Mouse (Mus musculus): ENCODE results near the gene Uqcrq. TPM values are rescaled to one million over a fixed set of nuclear protein-coding genes. Genes with fewer than 3 reads are reported as not detected.
A peak's percentile ranks its signal among the peaks of the same experiment; 100 is the strongest.

Uqcrq gene
- polyA plus RNA-seq, 1 experiment from 2014 or later: 564 TPM

GRCm38 (mm10) chr11:53445562-53445961, 14.9 kb upstream of the Uqcrq start:
- Histone ChIP-seq H3K4me3 (ENCODE audit: low read depth, low read length) (no peak overlapping the region), H3K4me2 (replicated peaks; ENCODE audit: low read depth, low read length) (no peak overlapping the region), H3K27ac (ENCODE audit: low read depth, low read length) (no peak overlapping the region), H3K9ac (ENCODE audit: low read depth, low read length) (no peak overlapping the region), H3K36me3 (ENCODE audit: control insufficient read depth, insufficient read depth, low read length) (no peaks in the 10 kb centered on the region), H3K9me3 (ENCODE audit: control insufficient read depth, low read length) (no peaks in the 10 kb centered on the region), H3K4me1 (replicated peaks; ENCODE audit: control insufficient read depth, insufficient read depth, low read length) (no peaks in the 10 kb centered on the region), H3K27me3 (ENCODE audit: control insufficient read depth, insufficient read depth, low read length) (no peaks in the 10 kb centered on the region)
- 65% methylated on average over 13 of the region's 13 CpGs for WGBS
- ATAC-seq (ENCODE audit: low FRiP score) (no peak), DNase-seq (ENCODE audit: low spot score) (no peak)

DNA sequence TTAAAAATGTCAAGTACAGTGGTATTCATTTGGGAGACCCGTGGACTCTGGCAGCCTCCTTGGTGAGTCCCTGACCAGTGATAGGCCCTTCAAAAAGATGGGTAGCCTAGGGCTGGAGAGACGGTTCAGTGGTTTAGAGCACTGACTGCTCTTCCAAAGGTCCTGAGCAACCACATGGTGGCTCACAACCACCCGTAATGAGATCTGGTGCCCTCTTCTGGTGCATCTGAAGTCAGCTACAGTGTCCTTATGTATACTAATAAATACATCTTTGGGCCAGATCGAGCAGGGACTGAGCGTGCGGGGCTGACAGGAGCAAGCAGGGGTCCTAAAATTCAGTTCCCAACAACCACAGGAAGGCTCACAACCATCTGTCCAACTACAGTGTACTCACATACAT, 13.2 kb upstream of the Uqcrq start:
- no peaks in the 10 kb centered on the region for H3K4me1 ChIP-seq (replicated peaks; ENCODE audit: control insufficient read depth, insufficient read depth, low read length)
- no peak overlapping the region for H3K9ac ChIP-seq (ENCODE audit: low read depth, low read length)
- H3K4me2 ChIP-seq (replicated peaks; ENCODE audit: low read depth, low read length): no peak overlapping the region
- H3K27me3 ChIP-seq (ENCODE audit: control insufficient read depth, insufficient read depth, low read length): no peaks in the 10 kb centered on the region
- no peaks in the 10 kb centered on the region for H3K9me3 ChIP-seq (ENCODE audit: control insufficient read depth, low read length)
- WGBS: 43% methylated on average over 6 of the region's 6 CpGs
- no peak overlapping the region for H3K27ac ChIP-seq (ENCODE audit: low read depth, low read length)
- DNase-seq (ENCODE audit: low spot score) (no peak), ATAC-seq (ENCODE audit: low FRiP score) (no peak)
- no peak overlapping the region for H3K4me3 ChIP-seq (ENCODE audit: low read depth, low read length)
- H3K36me3 ChIP-seq (ENCODE audit: control insufficient read depth, insufficient read depth, low read length): no peaks in the 10 kb centered on the region

DNA sequence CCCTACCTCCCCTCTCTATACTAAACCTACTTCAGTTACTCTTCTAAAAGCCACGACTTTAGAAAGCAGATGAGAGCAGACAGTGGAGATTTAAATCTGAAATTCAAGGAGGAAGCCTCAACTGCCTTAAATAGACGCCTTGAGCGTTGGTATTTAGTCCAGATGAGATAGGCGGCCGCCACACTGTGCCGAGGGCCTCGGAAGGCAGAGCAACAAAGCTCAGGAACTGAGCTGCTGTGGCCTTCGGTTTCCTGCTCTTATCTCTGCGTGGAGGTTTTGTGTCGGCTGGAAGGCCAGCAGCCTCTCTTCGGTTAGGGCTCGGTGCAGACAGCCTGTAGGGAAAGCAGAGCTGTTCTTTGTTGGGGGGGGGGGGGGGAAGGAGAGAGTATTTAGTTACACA, 11.3 kb upstream of the Uqcrq start:
- H3K27me3 ChIP-seq (ENCODE audit: control insufficient read depth, insufficient read depth, low read length): no peaks in the 10 kb centered on the region
- 0 out of 2 replicates have a peak overlapping the region, but pooled peaks have one; percentile 10 for H3K27ac ChIP-seq (ENCODE audit: low read depth, low read length)
- H3K4me1 ChIP-seq (replicated peaks; ENCODE audit: control insufficient read depth, insufficient read depth, low read length): no peaks in the 10 kb centered on the region
- H3K9me3 ChIP-seq (ENCODE audit: control insufficient read depth, low read length): no peaks in the 10 kb centered on the region
- no peaks in the 10 kb centered on the region for H3K36me3 ChIP-seq (ENCODE audit: control insufficient read depth, insufficient read depth, low read length)
- H3K4me3 ChIP-seq (ENCODE audit: low read depth, low read length): no peak overlapping the region
- H3K4me2 ChIP-seq (replicated peaks; ENCODE audit: low read depth, low read length): no peak overlapping the region
- ATAC-seq (ENCODE audit: low FRiP score) (no peak), DNase-seq (ENCODE audit: low spot score) (no peak)
- H3K9ac ChIP-seq (ENCODE audit: low read depth, low read length): no peak overlapping the region
- WGBS: 57% methylated on average over 12 of the region's 12 CpGs

- no peaks in the 10 kb centered on the region for H3K36me3 ChIP-seq (ENCODE audit: control insufficient read depth, insufficient read depth, low read length)
- H3K9me3 ChIP-seq (ENCODE audit: control insufficient read depth, low read length): no peaks in the 10 kb centered on the region
- WGBS: 89% methylated on average over 6 of the region's 6 CpGs
- DNase-seq (ENCODE audit: low spot score) (no peak), ATAC-seq (ENCODE audit: low FRiP score) (no peak)
- H3K27me3 ChIP-seq (ENCODE audit: control insufficient read depth, insufficient read depth, low read length): no peaks in the 10 kb centered on the region
- H3K4me2 ChIP-seq (replicated peaks; ENCODE audit: low read depth, low read length): no peak overlapping the region
- H3K9ac ChIP-seq (ENCODE audit: low read depth, low read length): no peak overlapping the region
- H3K27ac ChIP-seq (ENCODE audit: low read depth, low read length): no peak overlapping the region
- no peaks in the 10 kb centered on the region for H3K4me1 ChIP-seq (replicated peaks; ENCODE audit: control insufficient read depth, insufficient read depth, low read length)
- H3K4me3 ChIP-seq (ENCODE audit: low read depth, low read length): no peak overlapping the region
Observed at GRCm38 (mm10) chr11:53436338-53436737, 5.7 kb upstream of the Uqcrq start.

DNA sequence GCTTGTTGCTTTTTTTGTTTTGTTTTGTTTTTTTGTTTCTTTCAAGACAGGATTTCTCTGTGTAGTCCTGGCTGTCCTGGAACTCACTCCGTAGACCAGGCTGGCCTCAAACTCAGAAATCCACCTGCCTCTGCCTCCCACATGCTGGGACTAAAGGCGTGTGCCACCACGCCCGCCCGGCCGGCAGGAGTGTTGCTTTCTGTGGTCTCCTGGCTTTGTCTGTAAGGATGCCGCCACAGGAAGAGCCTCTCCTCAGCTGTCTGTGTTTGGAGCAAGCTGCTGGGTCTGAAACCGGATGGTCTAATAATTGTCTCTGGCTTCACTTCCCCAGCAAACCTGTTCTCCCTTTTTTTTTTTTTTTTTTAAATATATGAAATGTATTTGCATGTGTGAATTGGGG, 4.9 kb upstream of the Uqcrq start:
- no peak for ATAC-seq (ENCODE audit: low FRiP score)
- H3K9me3 ChIP-seq (ENCODE audit: control insufficient read depth, low read length): no peaks in the 10 kb centered on the region
- WGBS: 80% methylated on average over 8 of the region's 8 CpGs
- no peak overlapping the region for H3K9ac ChIP-seq (ENCODE audit: low read depth, low read length)
- H3K36me3 ChIP-seq (ENCODE audit: control insufficient read depth, insufficient read depth, low read length): no peaks in the 10 kb centered on the region
- no peak overlapping the region for H3K4me3 ChIP-seq (ENCODE audit: low read depth, low read length)
- no peaks in the 10 kb centered on the region for H3K27me3 ChIP-seq (ENCODE audit: control insufficient read depth, insufficient read depth, low read length)
- no peak for DNase-seq (ENCODE audit: low spot score)
- no peaks in the 10 kb centered on the region for H3K4me1 ChIP-seq (replicated peaks; ENCODE audit: control insufficient read depth, insufficient read depth, low read length)
- H3K4me2 ChIP-seq (replicated peaks; ENCODE audit: low read depth, low read length): no peak overlapping the region
- H3K27ac ChIP-seq (ENCODE audit: low read depth, low read length): no peak overlapping the region

GRCm38 (mm10) chr11:53433057-53433456, 2.4 kb upstream of the Uqcrq start:
- Histone ChIP-seq H3K27ac (ENCODE audit: low read depth, low read length) (no peak overlapping the region), H3K36me3 (ENCODE audit: control insufficient read depth, insufficient read depth, low read length) (0 out of 2 replicates have a peak, but pooled peaks cover 4% of the 10 kb centered on the region), H3K4me1 (replicated peaks; ENCODE audit: control insufficient read depth, insufficient read depth, low read length) (no peaks in the 10 kb centered on the region), H3K27me3 (ENCODE audit: control insufficient read depth, insufficient read depth, low read length) (no peaks in the 10 kb centered on the region), H3K9me3 (ENCODE audit: control insufficient read depth, low read length) (no peaks in the 10 kb centered on the region), H3K9ac (ENCODE audit: low read depth, low read length) (no peak overlapping the region), H3K4me3 (ENCODE audit: low read depth, low read length) (no peak overlapping the region), H3K4me2 (replicated peaks; ENCODE audit: low read depth, low read length) (no peak overlapping the region)
- DNase-seq (ENCODE audit: low spot score) (no peak), ATAC-seq (ENCODE audit: low FRiP score) (no peak)
- 65% methylated on average over 6 of the region's 6 CpGs for WGBS

DNA sequence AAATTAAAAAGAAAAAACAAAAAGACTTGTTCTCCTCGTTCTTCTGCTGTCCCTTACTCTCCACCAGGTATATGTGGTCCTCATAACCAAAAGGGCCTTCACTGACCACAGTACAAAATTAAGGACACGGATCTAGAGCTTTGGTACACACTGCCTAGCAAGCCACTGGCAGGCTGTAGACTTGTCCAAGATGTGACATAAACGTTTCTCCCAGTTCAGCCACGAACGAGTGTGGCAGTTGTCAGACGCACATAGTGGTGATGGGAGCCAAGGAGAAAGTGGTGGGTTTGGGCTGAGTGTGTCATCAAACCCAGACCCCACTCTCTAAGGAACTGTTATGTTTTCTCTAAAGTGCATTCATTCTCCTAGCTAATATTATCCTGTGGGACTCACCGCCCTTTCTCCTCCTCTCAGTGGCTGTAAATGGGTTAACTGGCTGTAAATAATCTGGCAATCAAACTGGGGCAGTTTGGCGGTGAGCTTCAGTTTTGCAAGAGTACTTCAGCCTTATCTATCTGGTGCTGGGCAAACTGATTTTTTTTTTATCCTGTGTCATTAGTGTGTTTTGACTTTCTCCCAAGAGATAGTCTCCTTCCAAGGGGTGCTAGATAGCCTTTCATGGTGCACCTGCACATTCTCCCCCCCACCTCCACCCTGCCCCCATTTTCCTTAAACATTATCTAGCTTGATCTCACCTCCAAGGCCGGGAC, 871 bp upstream of the Uqcrq start:
- DNase-seq (ENCODE audit: low spot score) (no peak), ATAC-seq (ENCODE audit: low FRiP score) (no peak)
- 0 out of 2 replicates have a peak, but pooled peaks cover 4% of the 10 kb centered on the region for H3K36me3 ChIP-seq (ENCODE audit: control insufficient read depth, insufficient read depth, low read length)
- H3K9me3 ChIP-seq (ENCODE audit: control insufficient read depth, low read length): no peaks in the 10 kb centered on the region
- H3K4me2 ChIP-seq (replicated peaks; ENCODE audit: low read depth, low read length): peak overlapping the region; percentile 51
- 24% methylated on average over 9 of the region's 9 CpGs for WGBS
- peak overlapping the region; percentile 28 for H3K9ac ChIP-seq (ENCODE audit: low read depth, low read length)
- H3K4me1 ChIP-seq (replicated peaks; ENCODE audit: control insufficient read depth, insufficient read depth, low read length): no peaks in the 10 kb centered on the region
- H3K4me3 ChIP-seq (ENCODE audit: low read depth, low read length): peak overlapping the region; percentile 96
- H3K27ac ChIP-seq (ENCODE audit: low read depth, low read length): no peak overlapping the region; the same call in 1 of the 2 replicates
- H3K27me3 ChIP-seq (ENCODE audit: control insufficient read depth, insufficient read depth, low read length): no peaks in the 10 kb centered on the region

GRCm38 (mm10) chr11:53430300-53430669, 346 bp downstream of the Uqcrq start:
- Histone ChIP-seq H3K36me3 (ENCODE audit: control insufficient read depth, insufficient read depth, low read length) (0 out of 2 replicates have a peak, but pooled peaks cover 4% of the 10 kb centered on the region), H3K4me2 (replicated peaks; ENCODE audit: low read depth, low read length) (peak overlapping the region; percentile 74), H3K27ac (ENCODE audit: low read depth, low read length) (no peak overlapping the region), H3K9ac (ENCODE audit: low read depth, low read length) (peak overlapping the region; percentile 90), H3K4me1 (replicated peaks; ENCODE audit: control insufficient read depth, insufficient read depth, low read length) (no peaks in the 10 kb centered on the region), H3K27me3 (ENCODE audit: control insufficient read depth, insufficient read depth, low read length) (no peaks in the 10 kb centered on the region), H3K4me3 (ENCODE audit: low read depth, low read length) (peak overlapping the region; percentile 96), H3K9me3 (ENCODE audit: control insufficient read depth, low read length) (no peaks in the 10 kb centered on the region)
- no peak for DNase-seq (ENCODE audit: low spot score)
- under 1% methylated on average over 34 of the region's 34 CpGs for WGBS
- no peak for ATAC-seq (ENCODE audit: low FRiP score)

DNA sequence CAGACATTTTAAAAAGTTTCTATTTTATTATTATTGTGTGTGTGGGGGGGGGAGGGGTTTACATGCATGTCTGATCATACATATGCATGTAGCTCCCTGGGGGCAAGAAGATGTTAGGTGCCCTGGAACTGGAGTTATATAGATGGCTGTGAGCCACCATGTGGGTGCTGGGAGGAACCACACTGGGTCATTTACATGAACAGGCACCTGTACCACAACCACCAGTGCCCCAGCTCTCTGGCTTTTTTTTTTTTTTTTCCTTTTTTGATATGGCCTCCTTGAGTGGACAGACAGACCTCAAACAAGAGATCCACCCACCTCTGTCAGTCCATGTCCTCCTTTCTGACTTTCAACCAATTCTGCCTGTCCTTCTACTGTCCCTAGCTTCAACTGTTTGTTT, 1.4 kb downstream of the Uqcrq start:
- ATAC-seq (ENCODE audit: low FRiP score) (no peak), DNase-seq (ENCODE audit: low spot score) (no peak)
- Histone ChIP-seq H3K9ac (ENCODE audit: low read depth, low read length) (no peak overlapping the region), H3K4me1 (replicated peaks; ENCODE audit: control insufficient read depth, insufficient read depth, low read length) (no peaks in the 10 kb centered on the region), H3K27me3 (ENCODE audit: control insufficient read depth, insufficient read depth, low read length) (no peaks in the 10 kb centered on the region), H3K4me2 (replicated peaks; ENCODE audit: low read depth, low read length) (no peak overlapping the region), H3K9me3 (ENCODE audit: control insufficient read depth, low read length) (no peaks in the 10 kb centered on the region), H3K4me3 (ENCODE audit: low read depth, low read length) (no peak overlapping the region), H3K36me3 (ENCODE audit: control insufficient read depth, insufficient read depth, low read length) (0 out of 2 replicates have a peak, but pooled peaks cover 4% of the 10 kb centered on the region), H3K27ac (ENCODE audit: low read depth, low read length) (no peak overlapping the region)
